ENCODE assay signal across 21 mouse cellular contexts in genomic region chr11:36531614-36532013, GRCm38 (mm10).
"Had no signal": no experiment of that assay in that cellular context is flagged by ENCODE, and none has a peak within 500 bp of the region (broad histone marks: within the 10 kb centered on the region; RNA-seq: fewer than 3 reads in every experiment).

No protein-coding gene starts in this region.

- H3K4me3 ChIP-seq: intestine, embryonic 15.5 days; limb, embryonic 12.5 days; limb, embryonic 15.5 days; midbrain, embryonic 12.5 days; midbrain, embryonic 15.5 days; neural tube, embryonic 12.5 days; neural tube, embryonic 15.5 days had no signal

- H3K4me1 ChIP-seq: intestine, embryonic 15.5 days; limb, embryonic 12.5 days; limb, embryonic 15.5 days; neural tube, embryonic 12.5 days had no signal

- H3K9ac ChIP-seq: intestine, embryonic 15.5 days; limb, embryonic 12.5 days; limb, embryonic 15.5 days; liver, embryonic 14.5 days; liver, postnatal 0 days; lung, embryonic 14.5 days; midbrain, embryonic 12.5 days; midbrain, embryonic 15.5 days; neural tube, embryonic 12.5 days; neural tube, embryonic 15.5 days had no signal

- H3K27ac ChIP-seq: intestine, embryonic 15.5 days; limb, embryonic 12.5 days; limb, embryonic 15.5 days; liver, embryonic 14.5 days; macrophage; midbrain, embryonic 12.5 days; midbrain, embryonic 15.5 days; neural tube, embryonic 12.5 days; neural tube, embryonic 15.5 days; stomach, postnatal 0 days had no signal

- ATAC-seq: intestine, embryonic 15.5 days; liver, postnatal 0 days; lung, postnatal 0 days; midbrain, embryonic 15.5 days had no signal

- H3K36me3 ChIP-seq: intestine, embryonic 15.5 days; limb, embryonic 12.5 days; limb, embryonic 15.5 days; midbrain, embryonic 12.5 days; midbrain, embryonic 15.5 days; neural tube, embryonic 12.5 days; neural tube, embryonic 15.5 days had no signal

- DNase-seq: left cerebral cortex, postnatal 4 days; liver, postnatal 0 days; lung, embryonic 14.5 days; right cerebral cortex, adult 18-20 months; right cerebral cortex, postnatal 14 days; right cerebral cortex, postnatal 4 days; thymus, adult 2 months; thymus, postnatal 14 days; thymus, postnatal 4 days had no signal

- H3K9me3 ChIP-seq: intestine, embryonic 15.5 days; limb, embryonic 12.5 days; limb, embryonic 15.5 days; midbrain, embryonic 12.5 days; midbrain, embryonic 15.5 days; neural tube, embryonic 12.5 days; neural tube, embryonic 15.5 days had no signal

- H3K4me2 ChIP-seq: intestine, embryonic 15.5 days; limb, embryonic 12.5 days; limb, embryonic 15.5 days; liver, embryonic 11.5 days; lung, embryonic 14.5 days; midbrain, embryonic 12.5 days; midbrain, embryonic 15.5 days; neural tube, embryonic 12.5 days; neural tube, embryonic 15.5 days had no signal

- H3K27me3 ChIP-seq: intestine, embryonic 15.5 days; limb, embryonic 15.5 days; midbrain, embryonic 12.5 days; midbrain, embryonic 15.5 days; neural tube, embryonic 12.5 days; neural tube, embryonic 15.5 days had no signal
